Mouse (Mus musculus) limb, embryonic 10.5 days (tissue): ENCODE results near the gene AA986860. TPM values are rescaled to one million over a fixed set of nuclear protein-coding genes. Genes with fewer than 3 reads are reported as not detected.

Source experiments
- DNase-seq: peaks from one replicate; pipeline ENCODE4 v3.0.0-alpha.2; 2017; ENCODE audit warnings: low spot score
- H3K27ac ChIP-seq: fragments of 300-500 bp; sonication (generic); 2 replicates; pipeline ENCODE4 v1.5.1; 2016; ENCODE audit warnings: mild to moderate bottlenecking
- H3K27me3 ChIP-seq: fragments of 300-500 bp; sonication (generic); 2 replicates; pipeline ENCODE4 v1.6.1; 2016; ENCODE audit warnings: low read depth, mild to moderate bottlenecking; ENCODE audit not compliant: poor library complexity, severe bottlenecking
- H3K36me3 ChIP-seq: fragments of 300-500 bp; sonication (generic); 2 replicates; pipeline ENCODE4 v1.6.1; 2016; ENCODE audit warnings: mild to moderate bottlenecking, moderate library complexity
- H3K4me1 ChIP-seq: fragments of 300-500 bp; sonication (generic); 2 replicates; pipeline ENCODE4 v1.6.1; 2016
- H3K4me3 ChIP-seq: fragments of 300-500 bp; sonication (generic); 2 replicates; pipeline ENCODE4 v1.5.1; 2016; ENCODE audit warnings: mild to moderate bottlenecking, moderate library complexity
- H3K9me3 ChIP-seq: fragments of 300-500 bp; sonication (generic); replicated peaks from 2 replicates; pipeline ENCODE4 v1.6.1; 2016; ENCODE audit warnings: mild to moderate bottlenecking
- WGBS: fragments of 180-500 bp; shearing (Covaris S2); methylation state at CpG from one replicate; pipeline ENCODE4 v1.1.7; 2016; 5-methylcytosine and 5-hydroxymethylcytosine counted together
- polyA plus RNA-seq: library from polyadenylated mRNA; unstranded; fragments of >200 nt; fragmentation: Nextera tagmentation; extraction: Ambion mirVana; gene quantifications from 2 replicates; pipeline ENCODE4 v1.2.1, GENCODE M21; 2016

The AA986860 gene
- polyA plus RNA-seq, result 0.23 and 0.38 TPM in 2 replicates

DNA sequence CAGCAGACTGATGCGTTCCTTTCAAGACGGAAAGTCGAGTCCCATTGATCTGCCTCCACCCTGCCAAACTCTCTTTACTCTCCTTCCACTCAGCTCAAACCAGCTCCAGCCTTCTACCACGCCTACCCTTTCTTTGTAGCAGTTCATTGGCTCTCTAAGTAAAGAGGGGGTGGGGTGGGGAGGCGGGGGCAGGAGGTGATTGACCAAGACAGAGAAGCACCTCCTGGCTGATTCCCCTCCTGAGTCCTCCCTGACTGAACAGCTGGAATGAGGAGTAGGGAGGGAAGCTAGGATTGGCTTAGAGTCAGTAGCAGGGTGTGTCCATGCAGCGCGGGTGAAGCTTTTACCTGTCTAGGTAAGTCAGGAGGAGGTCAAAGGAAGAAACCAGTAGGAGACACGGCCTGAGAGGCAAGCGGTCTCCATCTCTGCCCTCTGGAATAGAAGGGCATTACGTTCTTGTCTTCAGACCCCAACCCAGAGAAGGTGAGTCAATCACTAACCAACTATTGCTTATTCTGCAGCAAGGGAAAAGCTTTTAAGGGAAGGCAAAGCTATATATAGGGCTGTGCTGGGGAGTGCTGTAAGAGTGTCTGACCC lies at the start of gene AA986860:
AA986860 (plus strand) TSS at position 236 of the 597 bp plus-strand sequence.
- Histone ChIP-seq H3K4me1 (peaks cover 7% of the 10 kb centered on the region), H3K36me3 (no peaks in the 10 kb centered on the region), H3K27ac (no peak within 1 kb of the TSS), H3K27me3 (no peaks in the 10 kb centered on the region), H3K9me3 (no peaks in the 10 kb centered on the region), H3K4me3 (peak within 1 kb of the TSS; percentile 31)
- peak; percentile 38 for DNase-seq
- WGBS, result 5% methylated on average over 10 of the region's 10 CpGs

DNA sequence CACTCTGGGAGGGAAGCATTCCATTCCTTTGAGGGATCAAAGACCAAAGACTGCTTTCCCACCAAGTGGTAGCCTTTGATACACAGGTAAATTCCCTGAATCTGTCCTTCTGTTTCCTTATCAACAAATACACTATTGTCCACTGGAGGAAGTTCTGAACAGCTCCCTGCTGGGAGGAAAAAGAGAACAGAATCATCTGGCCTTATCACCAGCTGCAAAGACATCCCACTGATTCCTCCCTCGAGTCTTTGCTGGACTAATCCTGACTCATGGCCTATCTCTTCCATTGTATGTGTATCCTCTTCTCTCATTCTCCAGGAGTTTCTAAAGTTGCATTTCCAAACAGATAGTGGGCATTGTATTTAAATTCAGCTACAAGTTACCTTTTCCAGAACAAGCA lies 47.9 kb upstream of the AA986860 start:
- Histone ChIP-seq H3K9me3 (no peaks in the 10 kb centered on the region), H3K27ac (no peak overlapping the region), H3K4me1 (peaks cover 13% of the 10 kb centered on the region), H3K4me3 (no peak overlapping the region), H3K36me3 (no peaks in the 10 kb centered on the region), H3K27me3 (no peaks in the 10 kb centered on the region)
- no peak for DNase-seq
- 90% methylated on average over 1 of the region's 1 CpGs for WGBS

DNA sequence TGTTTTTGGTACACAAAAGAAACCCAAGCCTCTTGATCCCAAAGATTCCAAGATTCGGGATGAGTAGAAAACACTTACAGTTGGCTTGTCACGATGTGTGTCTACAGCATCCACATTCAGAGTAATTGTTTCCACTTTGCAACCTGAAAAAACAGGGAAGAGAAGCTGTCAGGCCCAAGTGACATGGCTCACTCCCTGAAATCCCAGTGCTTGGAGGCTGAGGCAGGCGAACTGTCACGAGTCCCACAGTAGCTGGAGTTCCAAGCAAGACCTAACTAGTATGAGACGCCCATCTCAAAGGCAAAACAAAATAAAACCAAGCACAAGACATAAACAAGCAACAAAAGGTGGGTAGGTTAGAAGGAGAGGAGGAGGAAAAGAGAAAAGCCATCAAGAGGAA lies 33.2 kb upstream of the AA986860 start:
- WGBS, result 90% methylated on average over 5 of the region's 5 CpGs

DNA sequence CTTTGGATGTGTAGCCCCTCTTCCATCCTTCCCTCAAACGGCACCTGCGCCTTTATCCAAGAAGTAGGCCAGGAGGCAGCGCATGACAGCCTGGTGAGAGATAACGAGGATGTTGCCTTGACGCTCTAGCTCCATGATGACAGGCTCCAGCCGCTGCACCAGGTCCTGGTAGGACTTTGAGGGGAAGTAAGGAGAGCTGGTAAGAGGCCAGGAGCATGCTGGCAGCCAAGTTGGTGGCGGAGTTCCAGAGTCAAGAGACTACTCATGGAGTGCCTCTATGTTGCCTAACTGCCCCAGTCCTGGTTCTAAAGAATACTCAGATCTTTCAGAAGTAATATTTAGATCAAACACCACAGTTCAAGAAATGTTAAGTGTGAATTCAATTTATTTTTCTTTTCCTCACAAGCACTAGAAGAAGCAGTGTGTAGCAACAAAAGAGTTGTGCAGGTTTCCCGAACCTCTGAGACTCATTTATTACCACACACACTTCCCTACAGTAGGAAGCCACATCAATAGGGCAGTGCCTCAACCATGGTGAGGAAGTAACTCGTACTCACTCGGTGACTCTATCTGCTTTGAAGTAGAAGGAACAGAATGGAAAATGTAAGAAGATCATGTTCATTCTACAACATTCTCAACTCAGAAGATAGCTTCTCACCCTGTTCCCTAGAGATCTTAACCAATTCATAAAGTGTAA lies 31.7 kb upstream of the AA986860 start:
- Histone ChIP-seq H3K36me3 (peaks cover 34% of the 10 kb centered on the region), H3K27ac (no peak overlapping the region), H3K9me3 (no peaks in the 10 kb centered on the region), H3K4me3 (no peak overlapping the region), H3K4me1 (no peaks in the 10 kb centered on the region), H3K27me3 (no peaks in the 10 kb centered on the region)
- no peak for DNase-seq
- 93% methylated on average over 10 of the region's 10 CpGs for WGBS

More for the DNA sequence above, 33.2 kb upstream of the AA986860 start:
- no peaks in the 10 kb centered on the region for H3K4me1 ChIP-seq
- no peak overlapping the region for H3K4me3 ChIP-seq
- no peak overlapping the region for H3K27ac ChIP-seq
- H3K36me3 ChIP-seq, result peaks cover 34% of the 10 kb centered on the region
- no peak for DNase-seq
- H3K27me3 ChIP-seq, result no peaks in the 10 kb centered on the region
- no peaks in the 10 kb centered on the region for H3K9me3 ChIP-seq

DNA sequence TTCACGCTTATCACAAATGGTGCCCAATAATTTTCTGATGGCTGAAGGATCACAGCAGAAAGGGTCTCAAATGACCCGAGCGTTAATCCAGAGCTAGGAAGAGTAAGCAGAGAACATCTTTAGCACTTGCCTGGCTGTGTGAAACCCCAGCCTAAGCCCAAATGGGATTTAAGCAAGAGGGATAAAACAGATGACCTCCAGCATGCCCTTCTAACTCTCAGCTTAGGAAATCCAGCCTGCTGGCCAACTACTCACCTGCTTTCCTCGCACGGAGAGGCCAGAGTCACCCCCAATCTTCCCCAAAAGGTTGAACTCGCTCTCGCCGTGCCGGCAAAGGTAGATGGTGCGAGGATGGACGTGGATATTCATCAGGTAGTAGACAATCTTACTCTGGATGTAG lies 29.8 kb upstream of the AA986860 start:
- no peak overlapping the region for H3K27ac ChIP-seq
- H3K9me3 ChIP-seq, result no peaks in the 10 kb centered on the region
- no peak for DNase-seq
- WGBS, result 94% methylated on average over 11 of the region's 11 CpGs
- no peak overlapping the region for H3K4me3 ChIP-seq
- peaks cover 34% of the 10 kb centered on the region for H3K36me3 ChIP-seq
- no peaks in the 10 kb centered on the region for H3K27me3 ChIP-seq
- H3K4me1 ChIP-seq, result no peaks in the 10 kb centered on the region

DNA sequence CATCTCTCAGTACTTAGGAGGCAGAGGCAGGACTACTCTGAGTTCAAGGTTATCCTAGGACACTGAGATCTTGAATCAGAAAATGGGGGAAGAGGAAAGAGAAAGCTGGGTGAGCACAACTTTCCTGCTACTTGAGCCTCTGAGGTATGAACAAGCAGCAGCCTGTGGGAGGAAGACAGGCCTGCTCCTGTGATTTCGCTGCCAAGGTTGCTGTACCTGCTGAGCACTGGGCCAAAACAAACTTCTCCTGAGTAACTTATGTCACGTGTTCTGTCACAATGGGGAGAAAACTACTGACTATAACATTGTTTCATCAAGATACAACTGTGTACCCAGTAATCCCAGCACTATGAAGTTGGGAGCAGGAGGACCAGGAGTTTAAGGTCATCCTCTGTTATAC lies 28.2 kb upstream of the AA986860 start:
- 88% methylated on average over 2 of the region's 2 CpGs for WGBS
- Histone ChIP-seq H3K4me1 (no peaks in the 10 kb centered on the region), H3K9me3 (no peaks in the 10 kb centered on the region), H3K36me3 (peaks cover 27% of the 10 kb centered on the region), H3K4me3 (no peak overlapping the region), H3K27ac (no peak overlapping the region), H3K27me3 (no peaks in the 10 kb centered on the region)
- DNase-seq, result no peak

DNA sequence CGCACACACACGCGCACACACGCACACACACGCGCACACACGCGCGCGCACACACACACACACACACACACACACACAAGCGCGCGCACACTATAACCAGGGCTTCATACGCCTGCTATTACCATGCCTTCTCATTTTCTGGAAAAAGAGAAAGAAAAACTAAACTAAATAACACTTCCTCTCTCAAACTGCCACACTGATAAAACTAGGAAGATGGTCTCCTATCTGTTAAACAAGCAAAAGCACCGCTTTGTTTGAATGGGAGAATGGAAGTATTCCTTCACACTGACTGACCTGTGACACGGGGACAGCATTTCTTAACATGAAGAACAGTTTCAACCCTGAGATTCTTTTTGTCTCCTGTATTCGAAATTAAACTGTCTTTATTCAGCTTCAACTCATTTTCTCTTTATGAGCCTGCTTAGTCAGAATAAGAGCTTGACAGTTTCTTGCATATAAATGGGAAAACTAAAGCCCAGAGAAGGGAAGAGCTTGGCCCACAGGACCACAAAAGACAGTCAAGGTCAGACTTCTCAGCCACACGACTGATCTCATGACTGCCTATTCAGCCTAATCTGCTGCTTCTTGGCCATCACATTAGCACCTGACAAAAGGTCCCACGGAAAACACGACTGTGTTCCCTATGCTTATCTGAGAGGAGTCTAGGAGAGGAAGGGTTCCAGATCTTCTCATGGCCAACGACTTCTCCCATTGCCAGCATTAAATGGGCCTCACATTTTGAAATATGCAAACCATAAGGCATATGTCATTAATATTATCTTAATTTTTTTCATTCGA lies 21.3 kb upstream of the AA986860 start:
- no peak overlapping the region for H3K4me3 ChIP-seq
- H3K36me3 ChIP-seq, result no peaks in the 10 kb centered on the region
- DNase-seq, result no peak
- H3K27ac ChIP-seq, result no peak overlapping the region
- H3K9me3 ChIP-seq, result no peaks in the 10 kb centered on the region
- peaks cover 7% of the 10 kb centered on the region for H3K4me1 ChIP-seq
- 92% methylated on average over 22 of the region's 22 CpGs for WGBS
- peaks cover 21% of the 10 kb centered on the region for H3K27me3 ChIP-seq

DNA sequence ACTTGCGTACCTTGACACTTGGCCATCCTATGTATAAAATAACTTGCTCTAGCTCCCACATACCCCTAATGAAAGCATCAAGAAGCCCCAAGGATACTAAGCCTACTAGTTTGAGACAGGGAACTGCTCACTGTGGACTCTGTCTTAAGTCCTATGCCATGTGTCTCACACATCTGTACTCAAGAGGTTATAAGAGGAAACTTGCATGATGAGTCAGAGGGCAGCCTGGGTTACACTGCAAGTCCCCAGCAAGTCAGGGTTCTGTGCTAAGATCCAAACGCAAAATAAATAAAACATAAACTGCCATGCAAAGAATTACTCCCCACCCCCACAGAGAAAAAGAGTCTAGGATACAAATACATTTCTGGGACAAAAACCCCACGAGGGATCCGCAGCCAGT lies 17.7 kb upstream of the AA986860 start:
- 78% methylated on average over 4 of the region's 4 CpGs for WGBS
- H3K27ac ChIP-seq, result no peak overlapping the region
- H3K27me3 ChIP-seq, result peaks cover 21% of the 10 kb centered on the region

DNA sequence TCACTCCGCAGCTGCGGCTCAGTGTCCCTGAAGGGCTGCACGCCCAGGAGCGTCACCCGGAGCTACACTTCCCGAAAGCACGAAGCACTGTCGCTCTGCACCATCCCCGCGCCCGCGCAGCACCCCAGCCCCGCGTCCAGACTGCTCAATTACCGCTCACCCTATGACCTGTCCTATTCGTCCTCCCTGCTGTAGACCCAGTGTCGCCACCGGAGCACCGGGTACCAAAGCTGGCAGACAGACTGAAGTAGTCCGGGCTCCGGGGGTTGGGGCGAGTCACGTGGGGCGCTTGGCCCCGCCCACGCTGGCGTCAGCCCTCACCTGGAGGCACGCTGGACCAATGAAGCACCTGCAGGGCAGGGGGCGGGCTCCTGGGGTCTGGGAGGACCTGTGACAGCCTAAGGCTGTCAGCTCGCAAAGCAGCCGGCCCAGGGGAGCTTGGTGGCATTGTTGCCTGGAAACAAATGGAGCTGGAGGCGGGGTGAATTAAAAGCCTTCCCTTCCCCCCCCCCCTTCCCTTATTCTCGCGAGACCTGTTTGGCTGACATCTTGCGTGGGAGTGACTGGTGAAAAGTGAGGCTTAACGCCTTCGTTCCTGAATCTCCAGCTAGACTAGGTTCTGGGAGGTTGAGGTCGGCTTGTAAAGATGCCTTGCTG lies 16.1 kb upstream of the AA986860 start, which contains the start of gene Gm29427:
Gm29427 (minus strand) TSS at position 239 of the 657 bp plus-strand sequence.
- peaks cover 22% of the 10 kb centered on the region for H3K4me1 ChIP-seq
- under 1% methylated on average over 38 of the region's 38 CpGs for WGBS
- H3K36me3 ChIP-seq, result peaks cover 11% of the 10 kb centered on the region
- H3K27ac ChIP-seq, result peak within 1 kb of the TSS; percentile 91
- DNase-seq, result peak; percentile 90
- no peaks in the 10 kb centered on the region for H3K9me3 ChIP-seq
- peaks cover 21% of the 10 kb centered on the region for H3K27me3 ChIP-seq
- peak within 1 kb of the TSS; percentile 74 for H3K4me3 ChIP-seq

More for the DNA sequence above, 17.7 kb upstream of the AA986860 start:
- H3K36me3 ChIP-seq, result peaks cover 5% of the 10 kb centered on the region
- peaks cover 22% of the 10 kb centered on the region for H3K4me1 ChIP-seq
- no peaks in the 10 kb centered on the region for H3K9me3 ChIP-seq
- H3K4me3 ChIP-seq, result no peak overlapping the region
- DNase-seq, result no peak

DNA sequence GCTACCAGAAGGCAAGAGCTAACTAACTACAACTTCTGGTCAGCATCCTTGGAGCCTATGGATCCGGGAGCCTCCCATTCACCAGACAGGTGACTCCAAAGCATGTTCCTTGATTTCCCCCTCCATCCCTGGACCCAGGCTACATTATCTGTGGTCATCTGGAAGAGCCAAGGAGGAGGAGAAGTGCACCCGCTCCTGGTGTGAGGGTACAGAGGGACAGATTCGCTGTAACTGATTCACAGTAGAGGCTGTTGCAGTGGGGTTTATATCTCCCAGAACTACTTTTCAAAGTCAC lies 15.6 kb upstream of the AA986860 start:
- Histone ChIP-seq H3K9me3 (no peaks in the 10 kb centered on the region), H3K4me3 (peak overlapping the region; percentile 74), H3K36me3 (peaks cover 11% of the 10 kb centered on the region), H3K4me1 (peaks cover 22% of the 10 kb centered on the region), H3K27ac (peak overlapping the region; percentile 91), H3K27me3 (peaks cover 21% of the 10 kb centered on the region)
- no peak for DNase-seq
- 0% methylated on average over 3 of the region's 3 CpGs for WGBS

DNA sequence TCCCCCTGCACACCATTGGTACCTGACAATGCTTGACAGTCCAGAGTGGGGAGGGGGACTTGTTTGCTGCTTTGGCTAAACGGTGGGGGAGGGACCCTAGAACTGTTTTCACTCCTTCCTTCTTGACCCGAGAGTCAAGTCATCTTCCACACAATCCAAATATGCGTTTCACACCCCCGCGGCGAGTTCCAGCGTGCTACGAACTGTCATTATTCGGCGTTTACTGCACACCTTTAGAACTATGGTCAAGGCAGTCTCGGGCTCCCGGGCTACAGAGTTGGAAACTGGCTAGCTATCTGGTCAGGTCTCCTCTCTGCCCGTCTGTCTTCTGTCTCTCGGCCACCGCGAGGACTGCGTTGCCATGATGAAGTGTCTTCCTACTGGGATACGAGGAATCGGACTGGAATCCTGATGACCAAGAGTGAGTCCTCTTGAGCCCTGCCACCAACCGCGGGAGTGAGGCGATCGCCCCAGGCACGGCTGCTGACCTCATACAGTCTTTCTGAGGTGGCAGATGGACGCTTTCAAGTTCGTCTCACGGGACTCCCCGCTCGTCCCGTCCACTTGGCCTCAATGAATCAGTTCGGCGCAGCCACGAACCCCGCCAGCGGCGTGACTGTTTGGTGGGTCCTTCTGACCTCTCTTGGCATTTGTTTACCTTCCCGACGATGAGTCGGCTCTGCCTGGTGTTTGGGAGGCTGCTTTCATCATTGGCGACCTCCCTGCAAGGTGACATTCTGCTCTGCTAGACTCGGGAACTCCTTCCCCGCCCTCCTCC lies 15.1 kb upstream of the AA986860 start:
- peaks cover 22% of the 10 kb centered on the region for H3K4me1 ChIP-seq
- peak overlapping the region; percentile 91 for H3K27ac ChIP-seq
- no peaks in the 10 kb centered on the region for H3K9me3 ChIP-seq
- peaks cover 21% of the 10 kb centered on the region for H3K27me3 ChIP-seq
- DNase-seq, result no peak
- peaks cover 11% of the 10 kb centered on the region for H3K36me3 ChIP-seq
- peak overlapping the region; percentile 74 for H3K4me3 ChIP-seq
- under 1% methylated on average over 42 of the region's 42 CpGs for WGBS

DNA sequence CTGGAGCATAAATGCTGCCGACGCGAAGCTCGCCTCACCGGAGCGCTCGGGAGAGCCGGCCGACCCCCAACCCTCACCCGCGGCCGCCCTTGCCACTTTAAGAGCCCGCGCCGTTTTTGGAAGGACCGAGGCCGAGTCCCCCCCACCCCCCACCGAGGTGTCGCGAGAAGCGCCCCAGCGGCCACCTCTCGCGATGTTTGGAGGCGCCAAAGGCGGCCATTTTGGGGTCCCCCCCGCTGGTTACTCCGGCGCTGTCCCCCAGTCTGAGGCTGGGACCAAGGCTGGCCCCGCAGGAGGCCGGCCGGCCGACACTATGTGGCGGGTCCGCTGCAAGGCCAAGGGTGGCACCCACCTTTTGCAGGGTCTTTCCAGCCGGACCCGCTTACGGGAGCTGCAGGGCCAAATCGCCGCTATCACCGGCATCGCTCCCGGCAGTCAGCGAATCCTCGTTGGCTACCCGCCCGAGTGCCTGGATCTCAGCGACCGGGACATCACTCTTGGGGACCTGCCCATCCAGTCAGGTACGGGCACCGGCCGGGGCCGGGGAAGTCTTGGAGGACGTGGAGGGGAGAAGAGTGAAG lies 14.4 kb upstream of the AA986860 start, which contains the start of gene Yod1:
Yod1 (plus strand) TSS at position 37 of the 581 bp plus-strand sequence.
- Histone ChIP-seq H3K9me3 (no peaks in the 10 kb centered on the region), H3K4me3 (peak within 1 kb of the TSS; percentile 74), H3K36me3 (peaks cover 11% of the 10 kb centered on the region), H3K27ac (peak within 1 kb of the TSS; percentile 91), H3K4me1 (peaks cover 22% of the 10 kb centered on the region), H3K27me3 (peaks cover 21% of the 10 kb centered on the region)
- peak; percentile 94 for DNase-seq
- under 1% methylated on average over 52 of the region's 54 CpGs for WGBS
